Mouse (Mus musculus): ENCODE data around the gene Tln2. TPM values are rescaled to one million over a fixed set of nuclear protein-coding genes. Genes with fewer than 3 reads are reported as not detected.

Tln2 gene
- 30.8 TPM for polyA plus RNA-seq (2021)

DNA sequence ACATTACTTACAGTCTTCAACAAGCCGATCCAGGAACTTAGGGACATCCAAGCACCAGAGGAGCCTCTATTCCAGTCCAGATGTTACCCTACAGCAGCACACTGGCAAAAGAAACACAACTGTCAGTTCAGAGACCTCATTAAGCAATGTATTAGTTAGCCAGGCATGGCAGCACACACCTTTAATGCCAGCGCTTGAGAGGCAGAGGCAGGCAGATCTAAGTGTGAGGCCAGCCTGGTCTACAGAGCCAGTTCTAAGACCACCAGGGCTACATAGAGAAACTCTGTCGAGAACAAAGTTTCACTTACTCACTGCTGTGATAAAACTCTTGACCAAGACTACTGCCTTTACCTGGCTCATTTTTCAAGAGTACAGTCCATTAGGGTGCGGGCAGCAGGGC lies at the start of gene Tln2:
Tln2 (minus strand) TSS at position 101 of the 400 bp plus-strand sequence.
- ChIA-PET POLR2A (no interaction called here), CTCF (no interaction called here)
- in situ Hi-C loops (cut with MboI; ENCODE audit: low pct_unique_long_range_greater_than_20kb): no loop called here
- no peak for ATAC-seq
- no peaks in the 10 kb centered on the region for H3K27me3 ChIP-seq
- no peak for TF ChIP-seq CTCF (IDR thresholded peaks at IDR 0.05)
- DNase-seq (ENCODE audit: low read depth, low spot score): no peak

DNA sequence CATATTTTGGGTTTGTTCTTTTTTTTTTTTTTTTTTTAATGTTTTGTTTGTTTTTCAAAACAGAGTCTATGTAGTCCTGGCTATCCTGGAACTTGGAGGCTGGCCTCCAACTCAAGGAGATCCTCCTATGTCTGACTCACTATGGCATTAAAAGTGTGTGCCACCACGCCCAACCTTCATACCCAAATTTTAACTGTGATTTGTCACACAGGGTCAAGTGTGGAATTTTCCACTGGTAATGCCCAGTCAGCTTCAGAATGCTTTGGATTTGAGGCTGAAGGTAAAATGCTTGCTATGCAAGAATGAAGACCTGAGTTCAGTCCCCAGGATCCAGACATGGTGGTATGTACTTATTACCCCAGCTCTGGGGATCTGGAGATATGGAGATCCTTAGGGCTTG lies 49.7 kb upstream of the Tln2 start:
- DNase-seq (ENCODE audit: low read depth, low spot score) (no peak), ATAC-seq (no peak)
- TF ChIP-seq CTCF (IDR thresholded peaks at IDR 0.05): no peak
- in situ Hi-C loops (cut with MboI; ENCODE audit: low pct_unique_long_range_greater_than_20kb): no loop called here
- no peaks in the 10 kb centered on the region for H3K27me3 ChIP-seq
- ChIA-PET POLR2A (interaction anchor here (0.7 kb wide), 1 partner anchor 530 kb away, joined by 3 read pairs; no protein-coding TSS in a partner anchor), CTCF (no interaction called here)

DNA sequence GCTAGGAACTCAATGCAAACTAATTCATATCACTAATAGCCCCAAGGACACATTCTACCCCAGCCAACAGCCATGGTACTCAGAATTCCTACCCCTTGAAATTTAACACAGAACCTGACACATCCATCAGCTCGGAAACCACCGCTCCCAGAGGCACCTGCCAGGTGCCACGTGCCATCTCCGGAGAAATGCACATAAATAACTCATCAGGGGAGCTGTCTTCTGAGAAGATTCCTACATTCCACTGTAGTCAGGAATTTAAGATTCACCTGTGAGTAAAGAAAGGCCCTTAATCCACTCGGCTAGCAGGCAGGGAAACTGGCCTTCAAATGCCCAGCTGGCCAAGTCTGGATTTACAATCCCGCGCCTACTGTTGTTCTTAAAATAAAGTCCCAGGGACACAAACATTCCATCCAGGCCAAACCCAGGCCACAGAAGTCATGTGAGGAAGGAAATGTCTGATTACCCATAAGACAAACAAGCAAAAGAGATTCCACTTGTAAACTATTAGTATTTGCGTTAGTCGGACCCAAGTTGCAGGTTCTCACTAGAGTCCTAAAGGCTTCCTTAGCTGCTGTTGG lies 48.4 kb upstream of the Tln2 start:
- H3K27me3 ChIP-seq: no peaks in the 10 kb centered on the region
- ATAC-seq: no peak
- ChIA-PET CTCF (no interaction called here), POLR2A (no interaction called here)
- DNase-seq (ENCODE audit: low read depth, low spot score): no peak
- in situ Hi-C loops (cut with MboI; ENCODE audit: low pct_unique_long_range_greater_than_20kb): no loop called here
- TF ChIP-seq CTCF (IDR thresholded peaks at IDR 0.05): no peak

DNA sequence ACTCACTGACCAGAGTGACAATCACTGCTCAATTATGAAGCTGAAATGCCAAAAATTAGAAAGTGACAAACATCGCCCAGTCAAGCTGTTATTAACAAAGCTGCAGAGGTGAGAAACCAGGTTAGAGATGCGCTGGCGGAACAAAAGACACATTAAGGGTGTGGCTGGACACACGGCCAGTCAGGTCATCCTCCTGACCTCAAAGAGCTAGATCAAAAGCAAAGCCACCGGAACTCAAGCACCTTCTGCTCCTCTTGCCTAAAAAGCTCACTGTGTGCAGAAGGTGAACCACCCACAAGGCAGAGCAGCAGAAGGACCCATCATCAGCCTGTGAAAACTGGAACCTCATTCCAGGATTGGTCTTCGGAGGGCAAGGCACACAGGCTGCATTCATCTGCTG lies 47.8 kb upstream of the Tln2 start:
- POLR2A ChIA-PET: no interaction called here
- H3K27me3 ChIP-seq: no peaks in the 10 kb centered on the region
- CTCF ChIA-PET: no interaction called here
- ATAC-seq (no peak), DNase-seq (ENCODE audit: low read depth, low spot score) (no peak)
- in situ Hi-C loops (cut with MboI; ENCODE audit: low pct_unique_long_range_greater_than_20kb): no loop called here
- no peak for TF ChIP-seq CTCF (IDR thresholded peaks at IDR 0.05)

DNA sequence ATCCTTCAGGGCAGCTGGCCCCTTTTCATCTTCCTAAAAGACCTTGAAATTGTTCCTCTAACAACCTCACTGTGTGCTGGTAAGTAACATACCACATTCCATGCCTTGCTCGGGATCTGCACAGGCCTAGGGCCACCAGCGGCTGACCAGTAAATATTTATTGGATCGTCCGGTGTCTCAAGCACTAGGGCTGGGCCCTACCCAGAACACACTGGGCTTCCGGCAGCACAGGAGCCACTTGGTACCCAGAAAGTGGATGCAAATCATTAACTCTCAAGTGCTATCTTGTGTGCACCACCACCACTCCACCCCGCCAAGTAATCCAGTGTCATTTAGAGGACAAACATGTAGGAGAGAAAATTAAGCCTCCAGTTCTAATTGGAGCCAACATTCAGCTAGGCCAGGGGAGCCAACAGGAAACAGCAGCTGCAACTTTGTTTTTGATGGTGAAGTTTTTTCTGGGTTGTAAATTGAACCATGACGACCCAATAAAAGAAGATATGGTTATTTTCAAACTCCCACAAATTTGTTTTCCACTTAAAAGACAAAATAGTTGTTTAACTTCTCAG lies 46.4 kb upstream of the Tln2 start:
- ChIA-PET CTCF (interaction anchor here (1.6 kb wide), 1 partner anchor 16 kb away, joined by 3 read pairs; no protein-coding TSS in a partner anchor), POLR2A (no interaction called here)
- in situ Hi-C loops (cut with MboI; ENCODE audit: low pct_unique_long_range_greater_than_20kb): no loop called here
- no peak for TF ChIP-seq CTCF (IDR thresholded peaks at IDR 0.05)
- H3K27me3 ChIP-seq: no peaks in the 10 kb centered on the region
- no peak for DNase-seq (ENCODE audit: low read depth, low spot score)
- no peak for ATAC-seq

DNA sequence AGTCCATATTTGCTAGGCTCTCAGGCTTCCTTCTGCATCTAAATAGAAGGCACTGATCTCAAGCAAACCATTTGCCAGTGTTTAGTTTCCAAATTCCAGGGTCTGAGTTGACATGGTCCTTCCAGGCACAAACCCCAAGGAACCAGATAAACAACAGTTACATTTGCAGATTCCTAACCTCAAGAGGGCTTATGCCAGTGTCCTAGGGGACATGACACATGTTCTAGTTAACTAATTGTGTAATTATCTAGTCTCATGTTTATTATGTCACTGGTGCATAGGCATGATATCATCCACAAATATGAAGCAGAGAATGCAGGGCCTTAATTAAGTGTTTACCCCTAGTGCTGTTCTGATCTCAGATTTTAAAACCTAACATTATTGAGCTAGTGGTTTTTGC lies 45.4 kb upstream of the Tln2 start:
- ChIA-PET POLR2A (no interaction called here), CTCF (interaction anchor here (1.0 to 1.6 kb wide), 2 partner anchors 10 to 15 kb away, joined by 3 read pairs; no protein-coding TSS in a partner anchor)
- in situ Hi-C loops (cut with MboI; ENCODE audit: low pct_unique_long_range_greater_than_20kb): no loop called here
- ATAC-seq (no peak), DNase-seq (ENCODE audit: low read depth, low spot score) (no peak)
- no peaks in the 10 kb centered on the region for H3K27me3 ChIP-seq
- no peak for TF ChIP-seq CTCF (IDR thresholded peaks at IDR 0.05)

DNA sequence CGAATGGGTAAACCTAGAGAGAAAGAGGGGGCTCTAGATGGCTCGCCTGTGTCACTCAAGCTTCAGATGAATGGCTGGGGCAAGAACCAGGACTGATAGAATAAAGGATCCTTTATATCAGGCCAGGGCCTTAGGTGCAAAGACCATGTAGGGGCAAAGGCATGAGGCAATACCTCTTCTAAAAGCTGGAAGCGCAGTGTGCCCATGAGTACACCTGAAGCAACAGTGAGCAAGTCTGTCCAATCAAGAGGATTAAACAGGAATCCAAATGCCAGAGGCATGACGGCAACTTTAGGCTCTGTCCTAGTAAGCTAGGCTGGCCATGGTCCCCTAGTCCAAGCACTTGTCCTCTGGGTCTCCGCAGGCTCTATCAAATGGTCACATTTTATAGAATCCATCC lies 42.8 kb upstream of the Tln2 start:
- in situ Hi-C loops (cut with MboI; ENCODE audit: low pct_unique_long_range_greater_than_20kb): no loop called here
- H3K27me3 ChIP-seq: no peaks in the 10 kb centered on the region
- CTCF ChIA-PET: interaction anchor here (1.6 kb wide), 1 partner anchor 11 kb away, joined by 4 read pairs; no protein-coding TSS in a partner anchor
- TF ChIP-seq CTCF (IDR thresholded peaks at IDR 0.05): no peak
- no peak for ATAC-seq
- DNase-seq (ENCODE audit: low read depth, low spot score): no peak
- POLR2A ChIA-PET: no interaction called here

DNA sequence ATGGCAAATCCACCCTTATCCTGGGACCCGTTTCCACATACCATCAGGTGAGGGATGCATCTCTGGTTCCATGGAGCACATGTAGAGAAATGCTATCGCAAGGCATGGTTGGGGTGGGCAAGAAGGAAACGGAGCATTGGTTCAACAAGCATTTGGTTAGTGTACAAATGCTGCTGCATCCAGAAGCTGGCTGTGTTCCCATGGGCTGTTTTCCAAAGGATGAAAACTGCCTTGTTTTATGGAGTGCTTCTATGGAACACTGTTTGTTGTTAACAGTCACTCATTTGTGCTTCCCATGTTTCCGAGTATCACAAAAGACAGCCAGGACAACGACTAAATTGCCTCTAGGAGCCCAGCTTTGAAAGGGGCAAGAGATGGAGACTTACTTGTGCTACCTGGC lies 35.7 kb upstream of the Tln2 start:
- ChIA-PET POLR2A (no interaction called here), CTCF (no interaction called here)
- H3K27me3 ChIP-seq: no peaks in the 10 kb centered on the region
- TF ChIP-seq CTCF (IDR thresholded peaks at IDR 0.05): no peak
- in situ Hi-C loops (cut with MboI; ENCODE audit: low pct_unique_long_range_greater_than_20kb): no loop called here
- no peak for DNase-seq (ENCODE audit: low read depth, low spot score)
- ATAC-seq: no peak

DNA sequence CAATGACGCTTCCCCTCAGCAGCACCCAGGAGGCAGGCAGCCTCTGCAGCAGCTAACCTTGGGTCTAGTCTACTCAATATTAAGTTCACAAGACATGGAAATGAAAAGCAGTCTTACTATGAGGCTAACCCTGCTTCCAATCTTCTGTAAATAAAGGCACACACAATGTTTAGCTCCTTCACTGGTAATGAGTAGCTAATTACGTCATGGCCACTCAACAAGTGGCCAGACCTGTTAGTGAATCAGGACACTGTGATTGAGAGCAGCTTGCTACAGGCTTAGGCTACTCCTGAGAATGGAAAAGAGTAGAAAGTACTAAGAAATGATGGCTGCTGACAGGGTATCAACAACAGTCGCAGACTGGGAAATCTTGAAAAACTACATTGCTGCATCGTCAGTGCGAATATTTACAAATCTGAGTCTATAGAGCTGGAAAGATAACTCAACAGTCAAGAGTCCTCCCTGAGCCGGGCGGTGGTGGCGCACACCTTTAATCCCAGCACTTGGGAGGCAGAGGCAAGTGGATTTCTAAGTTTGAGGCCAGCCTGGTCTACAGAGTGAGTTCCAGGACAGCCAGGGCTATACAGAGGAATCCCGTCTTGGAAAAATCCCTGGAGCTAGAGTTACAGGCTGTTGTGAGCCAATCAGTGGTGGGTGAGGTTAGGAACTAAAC lies 34.1 kb upstream of the Tln2 start:
- ATAC-seq (no peak), DNase-seq (ENCODE audit: low read depth, low spot score) (no peak)
- in situ Hi-C loops (cut with MboI; ENCODE audit: low pct_unique_long_range_greater_than_20kb): no loop called here
- no peak for TF ChIP-seq CTCF (IDR thresholded peaks at IDR 0.05)
- ChIA-PET POLR2A (interaction anchor here (1.1 kb wide), 1 partner anchor 40 kb away, joined by 5 read pairs; no protein-coding TSS in a partner anchor), CTCF (no interaction called here)
- H3K27me3 ChIP-seq: no peaks in the 10 kb centered on the region

DNA sequence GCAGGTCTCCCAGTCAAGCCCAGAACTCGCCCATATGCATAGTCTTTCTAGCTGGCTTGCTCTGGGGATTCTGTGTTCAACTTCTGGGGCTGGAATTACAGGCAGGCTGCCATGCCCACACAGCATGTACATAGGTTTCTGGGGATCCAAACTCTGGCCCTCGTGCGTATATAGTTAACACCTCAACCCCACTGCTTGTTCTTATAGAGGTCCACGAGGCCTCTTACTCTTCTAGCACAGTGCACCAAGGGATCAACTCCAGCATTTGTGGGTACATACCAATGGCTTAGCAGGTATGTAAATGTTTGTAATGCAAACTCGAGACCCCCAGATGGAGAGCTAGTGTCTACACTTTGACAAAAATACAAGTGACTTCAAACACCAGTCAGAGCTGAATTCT lies 33.2 kb upstream of the Tln2 start:
- DNase-seq (ENCODE audit: low read depth, low spot score) (no peak), ATAC-seq (no peak)
- POLR2A ChIA-PET: no interaction called here
- TF ChIP-seq CTCF (IDR thresholded peaks at IDR 0.05): no peak
- H3K27me3 ChIP-seq: no peaks in the 10 kb centered on the region
- CTCF ChIA-PET: no interaction called here
- in situ Hi-C loops (cut with MboI; ENCODE audit: low pct_unique_long_range_greater_than_20kb): no loop called here

DNA sequence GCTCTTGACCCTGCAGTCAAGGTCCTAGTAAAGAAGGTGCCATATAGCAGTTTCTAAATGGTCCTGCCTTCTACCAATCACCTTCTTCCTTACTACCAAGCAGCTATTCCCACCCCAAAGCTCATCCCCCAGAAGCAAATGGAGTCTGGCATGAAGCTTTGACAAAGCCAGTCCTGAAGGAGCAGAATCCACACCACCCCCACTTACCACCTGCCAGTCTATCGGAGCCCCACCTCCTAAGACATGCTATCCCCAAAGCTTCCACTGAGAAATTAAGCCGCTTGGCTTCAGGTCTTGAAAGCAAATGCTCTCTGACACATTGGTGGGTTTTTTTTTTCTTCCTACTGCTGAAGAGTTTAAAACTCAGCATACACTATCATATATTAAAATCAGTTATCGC lies 27.6 kb upstream of the Tln2 start:
- in situ Hi-C loops (cut with MboI; ENCODE audit: low pct_unique_long_range_greater_than_20kb): no loop called here
- ChIA-PET POLR2A (no interaction called here), CTCF (no interaction called here)
- no peak for TF ChIP-seq CTCF (IDR thresholded peaks at IDR 0.05)
- ATAC-seq (no peak), DNase-seq (ENCODE audit: low read depth, low spot score) (no peak)
- no peaks in the 10 kb centered on the region for H3K27me3 ChIP-seq

All from Patski (cell line).